Comparison of ENCODE assay signal across 7 mouse cellular contexts in the genomic region with DNA sequence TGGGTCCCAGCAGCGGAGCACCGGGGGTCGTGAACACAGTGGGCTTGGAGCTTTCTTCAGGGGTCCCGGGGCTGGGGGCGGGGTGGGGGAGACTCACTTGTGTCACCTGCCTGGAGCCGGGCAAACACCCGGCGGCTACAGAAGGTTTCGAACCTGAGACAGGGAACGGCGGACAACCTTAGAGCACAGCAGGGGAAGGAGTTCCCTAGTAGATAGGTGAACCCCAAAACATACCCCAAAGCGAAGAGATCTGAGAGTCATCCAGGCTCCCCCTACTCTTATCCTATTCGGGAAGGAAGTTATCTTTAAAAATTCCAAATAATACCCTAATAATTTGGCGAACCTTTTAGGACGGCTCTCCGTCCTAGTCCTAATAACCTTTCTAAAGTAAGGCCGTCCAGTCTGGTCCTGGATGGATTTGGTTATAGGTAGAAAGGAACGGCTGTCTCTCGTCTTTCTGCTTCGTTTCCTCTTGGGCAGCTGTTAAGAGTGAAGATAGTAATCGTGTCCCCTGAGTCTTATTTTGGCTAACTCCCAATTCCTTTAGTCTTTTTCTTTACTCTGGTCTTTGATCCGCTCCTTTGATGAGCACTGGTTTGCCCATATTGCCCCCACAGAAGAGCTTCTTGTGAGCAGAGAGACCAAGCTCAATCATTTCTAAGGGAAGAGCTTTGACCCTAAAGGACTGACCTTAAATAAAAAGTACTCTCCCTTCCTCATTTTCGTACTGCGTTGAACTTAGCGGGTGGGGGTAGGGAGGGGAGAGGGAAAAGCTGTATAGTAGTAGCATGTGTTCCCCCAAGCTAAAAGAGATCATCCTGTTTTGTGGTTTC. TPM values are rescaled to one million over a fixed set of nuclear protein-coding genes. Genes with fewer than 3 reads are reported as not detected.
DNase-seq lines count a peak whose midpoint lies in the region; ATAC-seq lines count a peak whose summit lies in the region.

No protein-coding gene starts in this region.

- no peaks in the 10 kb centered on the region for H3K36me3 ChIP-seq in hindbrain, embryonic 11.5 days (ENCODE audit: control insufficient read depth, insufficient read depth, low read length)
- no peaks in the 10 kb centered on the region for H3K36me3 ChIP-seq in megakaryocyte, embryonic 14.5 days (replicated peaks; ENCODE audit: low read length)

- H3K4me3 ChIP-seq in hindbrain, embryonic 11.5 days (ENCODE audit: low read depth, low read length): peak overlapping the region; percentile 85
- peak overlapping the region; percentile 94 for H3K4me3 ChIP-seq in megakaryocyte, embryonic 14.5 days (replicated peaks)

- intact Hi-C loops in left cerebral cortex, postnatal 36 days (cut with DNase I): no loop called here

- peak overlapping the region; percentile 97 for H3K9ac ChIP-seq in hindbrain, embryonic 11.5 days (ENCODE audit: low read depth, low read length)

- peak; percentile 8 for DNase-seq in thymus, postnatal 0 days (ENCODE audit: low spot score)
- DNase-seq in thymus, postnatal 14 days: no peak
- DNase-seq in embryo, embryonic 11 days: peak; percentile 39
- DNase-seq in hindbrain, embryonic 11.5 days (ENCODE audit: low spot score): no peak
- no peak for DNase-seq in cerebellum, postnatal 25 days
- DNase-seq in left cerebral cortex, postnatal 36 days (ENCODE audit: low spot score in 2 of 2): no peak

- H3K4me1 ChIP-seq in hindbrain, embryonic 11.5 days (replicated peaks; ENCODE audit: control insufficient read depth, insufficient read depth, low read length): no peaks in the 10 kb centered on the region
- peaks cover 29% of the 10 kb centered on the region; the same call in 1 of the 2 replicates for H3K4me1 ChIP-seq in megakaryocyte, embryonic 14.5 days

- H3K27ac ChIP-seq in hindbrain, embryonic 11.5 days (ENCODE audit: low read depth, low read length): peak overlapping the region; percentile 94

- no peak; the same call in 1 of the 2 replicates for ATAC-seq in hindbrain, embryonic 11.5 days (ENCODE audit: low FRiP score)

- no peaks in the 10 kb centered on the region for H3K27me3 ChIP-seq in hindbrain, embryonic 11.5 days (ENCODE audit: control insufficient read depth, insufficient read depth, low read length)
- H3K27me3 ChIP-seq in megakaryocyte, embryonic 14.5 days (replicated peaks): peaks cover 13% of the 10 kb centered on the region

- 5% methylated on average over 25 of the region's 25 CpGs for WGBS in hindbrain, embryonic 11.5 days

- H3K4me2 ChIP-seq in hindbrain, embryonic 11.5 days (replicated peaks; ENCODE audit: low read depth, low read length): peak overlapping the region; percentile 64

- no peaks in the 10 kb centered on the region for H3K9me3 ChIP-seq in hindbrain, embryonic 11.5 days (ENCODE audit: control insufficient read depth, low read length)
- no peaks in the 10 kb centered on the region for H3K9me3 ChIP-seq in megakaryocyte, embryonic 14.5 days

RNA-seq across cellular contexts. Expression of a gene that starts 0.9 kb away (rescaled TPM):
- polyA plus RNA-seq in thymus, postnatal 0 days (2015; fragmentation: Nextera tagmentation; extraction: Ambion mirVana): 31.8 and 34.4 TPM in 2 replicates
- polyA plus RNA-seq in hindbrain, embryonic 11.5 days (2014; fragmentation: Nextera tagmentation; extraction: Ambion mirVana): 47.3 and 53.5 TPM in 2 replicates
- polyA plus RNA-seq in megakaryocyte, embryonic 14.5 days (2012; ENCODE audit: insufficient read depth, low replicate concordance): 12.5 and 22.7 TPM in 2 replicates
- total RNA-seq in left cerebral cortex, postnatal 36 days (2021): 10 to 100 TPM; 83.6 to 96.1 TPM

Comparison
In these comparisons a context has a peak if more than half of its experiments do, and no peak if none do; other contexts are left out.
1. DNase-seq: peak in thymus, postnatal 0 days (single experiment) and embryo, embryonic 11 days (single experiment); none in thymus, postnatal 14 days (single experiment), hindbrain, embryonic 11.5 days (single experiment), cerebellum, postnatal 25 days (0 of 2) and left cerebral cortex, postnatal 36 days (0 of 2).